Mouse (Mus musculus) spleen, adult 2 months (tissue): ENCODE measurements around the gene Slc35b1. TPM values are rescaled to one million over a fixed set of nuclear protein-coding genes. Genes with fewer than 3 reads are reported as not detected.
A peak's percentile ranks its signal among the peaks of the same experiment; 100 is the strongest.

ENCODE experiments used
- DNase-seq, 2 experiments: peaks; one replicate each; pipeline versions ENCODE4 v3.0.0 to v3.0.0-alpha.2; 2012 to 2021; ENCODE audit warnings: low spot score in 2 of 2, low read depth in 1 of 2
- H3K27ac ChIP-seq: fragments of 200-500 bp; 2 replicates; pipeline ENCODE4 v1.5.1; 2012; ENCODE audit warnings: low read length, inconsistent platforms; ENCODE audit not compliant: insufficient read depth
- H3K27me3 ChIP-seq: fragments of 200-500 bp; 2 replicates; pipeline ENCODE4 v1.6.1; 2012; ENCODE audit warnings: mild to moderate bottlenecking, moderate library complexity, low read length, inconsistent platforms; ENCODE audit not compliant: control insufficient read depth, insufficient read depth
- H3K36me3 ChIP-seq: fragments of 200-500 bp; 2 replicates; pipeline ENCODE4 v1.6.1; 2012; ENCODE audit warnings: mild to moderate bottlenecking, low read length, inconsistent platforms; ENCODE audit not compliant: control insufficient read depth, insufficient read depth
- H3K4me1 ChIP-seq: fragments of 200-500 bp; 2 replicates; pipeline ENCODE4 v1.6.1; 2011; ENCODE audit warnings: inconsistent platforms; ENCODE audit not compliant: control insufficient read depth, insufficient read depth, insufficient read length
- H3K4me3 ChIP-seq: fragments of 200-500 bp; 2 replicates; pipeline ENCODE4 v1.5.1; 2011; ENCODE audit warnings: mild to moderate bottlenecking, inconsistent platforms; ENCODE audit not compliant: insufficient read depth, insufficient read length; ENCODE audit errors: extremely low read depth
- CTCF ChIP-seq: fragments of 200-500 bp; IDR thresholded peaks from 2 replicates; pipeline ENCODE4 v1.5.1; 2011; ENCODE audit warnings: mild to moderate bottlenecking, inconsistent platforms; ENCODE audit not compliant: insufficient read depth, insufficient read length, insufficient replicate concordance; ENCODE audit errors: extremely low read depth
- POLR2A ChIP-seq: fragments of 200-500 bp; IDR thresholded peaks from 2 replicates; pipeline ENCODE4 v1.6.1; 2011; ENCODE audit warnings: low read depth, low read length, inconsistent platforms
- WGBS: fragments of 180-500 bp; shearing (Covaris S2); methylation state at CpG from one replicate; pipeline ENCODE4 v1.1.7; 2018; 5-methylcytosine and 5-hydroxymethylcytosine counted together
- polyA plus RNA-seq: library from polyadenylated mRNA; depleted of rRNA; stranded (reverse); fragments of >200 nt; gene quantifications from 2 replicates; pipeline ENCODE4 v1.2.3, GENCODE M21; 2012

The Slc35b1 gene
- polyA plus RNA-seq, 1 experiment, result 40.9 TPM

GRCm38 (mm10) chr11:95340664-95341063, 43.8 kb upstream of the Slc35b1 start:
- Histone ChIP-seq H3K36me3 (no peaks in the 10 kb centered on the region), H3K4me1 (peaks cover 14% of the 10 kb centered on the region; the same call in 1 of the 2 replicates), H3K4me3 (no peak overlapping the region), H3K27ac (no peak overlapping the region; the same call in 1 of the 2 replicates), H3K27me3 (no peaks in the 10 kb centered on the region)
- TF ChIP-seq CTCF (no peak), POLR2A (no peak)
- 12% methylated on average over 5 of the region's 5 CpGs for WGBS
- DNase-seq, result no peak

DNA sequence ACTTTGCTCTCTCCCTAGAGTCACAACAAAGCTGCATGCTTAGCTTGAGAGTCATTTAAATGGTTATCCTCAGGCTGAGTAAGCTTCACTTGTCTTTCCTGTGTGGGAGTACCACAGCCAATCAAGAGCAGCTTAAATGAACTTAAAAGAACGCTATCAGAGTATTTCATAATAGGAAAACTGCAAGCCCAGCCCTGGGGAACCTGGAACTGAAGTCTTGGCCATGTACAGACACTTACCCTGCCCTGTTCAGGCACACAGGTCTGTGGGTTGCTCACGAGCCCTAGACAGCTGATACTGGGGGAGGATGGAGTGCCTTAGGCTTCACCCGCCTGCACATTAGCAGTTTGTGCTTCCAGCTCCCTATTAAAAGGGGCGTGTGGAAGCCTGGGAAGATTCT, 41.3 kb upstream of the Slc35b1 start:
- no peak overlapping the region for H3K4me3 ChIP-seq
- H3K36me3 ChIP-seq, result peaks cover 11% of the 10 kb centered on the region; the same call in 1 of the 2 replicates
- DNase-seq, result no peak
- H3K4me1 ChIP-seq, result peaks cover 14% of the 10 kb centered on the region; the same call in 1 of the 2 replicates
- no peak overlapping the region for H3K27ac ChIP-seq
- WGBS, result 73% methylated on average over 4 of the region's 4 CpGs
- no peak for TF ChIP-seq CTCF
- no peak for TF ChIP-seq POLR2A
- no peaks in the 10 kb centered on the region for H3K27me3 ChIP-seq

DNA sequence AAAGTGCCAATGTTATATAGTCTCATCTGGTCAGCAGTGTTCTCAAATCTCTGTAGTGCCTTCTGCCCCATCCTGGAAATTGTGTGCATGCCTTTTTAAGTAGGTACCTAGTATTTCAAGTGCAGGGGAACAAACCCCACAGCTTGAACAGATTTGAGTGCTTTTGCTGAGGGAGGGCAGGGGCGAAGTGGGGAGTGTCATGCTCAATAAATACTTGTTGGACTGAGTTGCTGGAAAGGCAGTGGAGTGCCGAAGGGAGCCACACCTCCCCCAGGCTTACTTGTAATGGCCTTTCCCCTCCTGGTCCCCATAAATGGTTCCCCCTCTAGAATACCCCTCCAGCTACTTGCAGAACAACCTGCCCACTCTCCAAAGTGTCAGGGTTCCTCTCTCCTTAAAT, 40.3 kb upstream of the Slc35b1 start:
- DNase-seq, result no peak
- H3K36me3 ChIP-seq, result peaks cover 14% of the 10 kb centered on the region
- no peaks in the 10 kb centered on the region for H3K27me3 ChIP-seq
- 84% methylated on average over 2 of the region's 2 CpGs for WGBS
- H3K4me3 ChIP-seq, result no peak overlapping the region
- H3K27ac ChIP-seq, result no peak overlapping the region
- TF ChIP-seq CTCF (no peak), POLR2A (no peak)
- peaks cover 11% of the 10 kb centered on the region; the same call in 1 of the 2 replicates for H3K4me1 ChIP-seq

DNA sequence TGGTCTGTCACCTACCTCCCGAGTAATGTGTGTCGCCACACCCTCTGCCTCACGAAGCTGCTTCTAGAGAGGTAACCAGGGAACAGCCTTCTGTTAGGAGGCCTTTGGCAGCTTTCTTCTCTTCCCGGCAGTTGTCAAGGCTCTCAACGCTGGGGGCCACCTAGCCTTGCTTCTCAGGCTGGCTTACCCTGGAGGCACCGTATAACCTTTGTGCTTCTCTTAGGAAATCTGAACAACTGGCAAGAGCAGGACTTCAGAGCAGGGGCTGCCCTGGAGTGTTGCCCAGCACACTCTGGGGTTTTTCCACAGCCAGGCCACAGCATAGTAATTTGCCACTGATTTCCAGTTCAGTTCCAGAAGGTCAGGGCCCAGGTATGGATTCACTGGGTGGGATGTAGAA, 34.2 kb upstream of the Slc35b1 start:
- 68% methylated on average over 6 of the region's 6 CpGs for WGBS
- peak overlapping the region; percentile 42; the same call in 1 of the 2 replicates for H3K27ac ChIP-seq
- H3K36me3 ChIP-seq, result peaks cover 14% of the 10 kb centered on the region

GRCm38 (mm10) chr11:95350960-95351359, 33.5 kb upstream of the Slc35b1 start:
- Histone ChIP-seq H3K4me1 (peaks cover 34% of the 10 kb centered on the region; the same call in 1 of the 2 replicates), H3K4me3 (no peak overlapping the region), H3K36me3 (peaks cover 13% of the 10 kb centered on the region), H3K27me3 (no peaks in the 10 kb centered on the region), H3K27ac (peak overlapping the region; percentile 74)
- 48% methylated on average over 3 of the region's 3 CpGs for WGBS
- peak in 1 of 2 experiments; percentile 52 for DNase-seq
- TF ChIP-seq POLR2A (no peak), CTCF (no peak)

More for the DNA sequence above, 34.2 kb upstream of the Slc35b1 start:
- Histone ChIP-seq H3K27me3 (no peaks in the 10 kb centered on the region), H3K4me1 (peaks cover 29% of the 10 kb centered on the region; the same call in 1 of the 2 replicates), H3K4me3 (no peak overlapping the region)
- DNase-seq, result no peak
- TF ChIP-seq CTCF (no peak), POLR2A (no peak)

- 56% methylated on average over 2 of the region's 2 CpGs for WGBS
- Histone ChIP-seq H3K27me3 (no peaks in the 10 kb centered on the region), H3K4me1 (peaks cover 44% of the 10 kb centered on the region; the same call in 1 of the 2 replicates), H3K36me3 (peaks cover 4% of the 10 kb centered on the region; the same call in 1 of the 2 replicates), H3K4me3 (no peak overlapping the region), H3K27ac (peak overlapping the region; percentile 17; the same call in 1 of the 2 replicates)
- TF ChIP-seq CTCF (no peak), POLR2A (no peak)
- no peak for DNase-seq
Observed at GRCm38 (mm10) chr11:95352686-95353085, 31.8 kb upstream of the Slc35b1 start.

- peaks cover 48% of the 10 kb centered on the region; the same call in 1 of the 2 replicates for H3K4me1 ChIP-seq
- H3K4me3 ChIP-seq, result no peak overlapping the region
Observed at GRCm38 (mm10) chr11:95353226-95353625, 31.3 kb upstream of the Slc35b1 start.

More at GRCm38 (mm10) chr11:95353226-95353625, 31.3 kb upstream of the Slc35b1 start:
- no peak for TF ChIP-seq CTCF
- TF ChIP-seq POLR2A, result no peak
- 31% methylated on average over 9 of the region's 9 CpGs for WGBS
- H3K36me3 ChIP-seq, result peaks cover 2% of the 10 kb centered on the region; the same call in 1 of the 2 replicates
- no peaks in the 10 kb centered on the region for H3K27me3 ChIP-seq
- no peak for DNase-seq
- peak overlapping the region; percentile 17; the same call in 1 of the 2 replicates for H3K27ac ChIP-seq
